Mouse (Mus musculus): ENCODE results near the gene Rad54l2.

Rad54l2 gene

GRCm38 (mm10) chr9:106676571-106676970 is 112.4 kb downstream of the Rad54l2 start:
- no peak for DNase-seq (ENCODE audit: low spot score in 2 of 2)

GRCm38 (mm10) chr9:106675965-106676364 is 113.0 kb downstream of the Rad54l2 start:
- no peak for DNase-seq (ENCODE audit: low spot score in 2 of 2)

GRCm38 (mm10) chr9:106675480-106675879 is 113.5 kb downstream of the Rad54l2 start:
- DNase-seq (ENCODE audit: low spot score in 2 of 2), result peak; percentile 88 to 93

- no peak for DNase-seq (ENCODE audit: low spot score in 2 of 2)
Measured at GRCm38 (mm10) chr9:106673860-106674259, 115.1 kb downstream of the Rad54l2 start.

- DNase-seq (ENCODE audit: low spot score in 2 of 2), result no peak
Measured at GRCm38 (mm10) chr9:106664856-106665255, 124.1 kb downstream of the Rad54l2 start.

- peak; percentile 80 to 86 for DNase-seq (ENCODE audit: low spot score in 2 of 2)
Measured at GRCm38 (mm10) chr9:106664433-106664832, 124.6 kb downstream of the Rad54l2 start.

GRCm38 (mm10) chr9:106663200-106663599 is 125.8 kb downstream of the Rad54l2 start:
- no peak for DNase-seq (ENCODE audit: low spot score in 2 of 2)

GRCm38 (mm10) chr9:106659935-106660334 is 129.1 kb downstream of the Rad54l2 start:
- DNase-seq (ENCODE audit: low spot score in 2 of 2), result no peak

GRCm38 (mm10) chr9:106659441-106659840 is 129.6 kb downstream of the Rad54l2 start:
- DNase-seq (ENCODE audit: low spot score in 2 of 2), result no peak

GRCm38 (mm10) chr9:106657592-106657991 is 131.4 kb downstream of the Rad54l2 start:
- DNase-seq (ENCODE audit: low spot score in 2 of 2), result no peak

- no peak for DNase-seq (ENCODE audit: low spot score in 2 of 2)
Measured at GRCm38 (mm10) chr9:106656820-106657219, 132.2 kb downstream of the Rad54l2 start.

- DNase-seq (ENCODE audit: low spot score in 2 of 2), result peak in 1 of 2 experiments; percentile 51
Measured at GRCm38 (mm10) chr9:106655884-106656720, 132.9 kb downstream of the Rad54l2 start, which contains the start of gene Grm2. Grm2 (minus strand) TSS chr9:106656082.

- DNase-seq (ENCODE audit: low spot score in 2 of 2), result no peak
Measured at GRCm38 (mm10) chr9:106652720-106653119, 136.3 kb downstream of the Rad54l2 start.

GRCm38 (mm10) chr9:106647226-106647625 is 141.8 kb downstream of the Rad54l2 start:
- no peak for DNase-seq (ENCODE audit: low spot score in 2 of 2)

GRCm38 (mm10) chr9:106645684-106646271 is 143.2 kb downstream of the Rad54l2 start:
- DNase-seq (ENCODE audit: low spot score in 2 of 2), result no peak

GRCm38 (mm10) chr9:106643787-106644186 is 145.2 kb downstream of the Rad54l2 start:
- DNase-seq (ENCODE audit: low spot score in 2 of 2), result no peak

- DNase-seq (ENCODE audit: low spot score in 2 of 2), result peak; percentile 71 to 83
Measured at GRCm38 (mm10) chr9:106643128-106643527, 145.9 kb downstream of the Rad54l2 start.

- no peak for DNase-seq (ENCODE audit: low spot score in 2 of 2)
Measured at GRCm38 (mm10) chr9:106641346-106641745, 147.6 kb downstream of the Rad54l2 start.

- DNase-seq (ENCODE audit: low spot score in 2 of 2), result no peak
Measured at GRCm38 (mm10) chr9:106638154-106638553, 150.8 kb downstream of the Rad54l2 start.

All from frontal cortex, postnatal 36 days (tissue).